Mouse (Mus musculus) retina, adult 2 months (tissue): ENCODE measurements around the gene Fancf.

Experiments used
- DNase-seq: peaks from one replicate; pipeline ENCODE4 v3.0.0-alpha.2; 2012; ENCODE audit warnings: low read depth, low spot score

Gene Fancf

GRCm38 (mm10) chr7:51862097-51862492, at the start of gene Fancf:
Fancf (minus strand) TSS chr7:51862267.
- DNase-seq = peak; percentile 91

- DNase-seq = no peak
These were observed 37.0 kb upstream of the Fancf start for GRCm38 (mm10) chr7:51899066-51899465.

- no peak for DNase-seq
These were observed 32.9 kb upstream of the Fancf start for GRCm38 (mm10) chr7:51894939-51895338.

GRCm38 (mm10) chr7:51894133-51894801, 32.2 kb upstream of the Fancf start:
- no peak for DNase-seq

- no peak for DNase-seq
These were observed 30.9 kb upstream of the Fancf start for GRCm38 (mm10) chr7:51893008-51893407.

- no peak for DNase-seq
These were observed 30.3 kb upstream of the Fancf start for GRCm38 (mm10) chr7:51892224-51892965.

- no peak for DNase-seq
These were observed 27.5 kb upstream of the Fancf start for GRCm38 (mm10) chr7:51889601-51890000.

GRCm38 (mm10) chr7:51887678-51888567, 25.9 kb upstream of the Fancf start:
- no peak for DNase-seq

GRCm38 (mm10) chr7:51885345-51885744, 23.3 kb upstream of the Fancf start:
- no peak for DNase-seq

GRCm38 (mm10) chr7:51880121-51880520, 18.1 kb upstream of the Fancf start:
- no peak for DNase-seq

- no peak for DNase-seq
These were observed 17.2 kb upstream of the Fancf start for GRCm38 (mm10) chr7:51879136-51879723.

GRCm38 (mm10) chr7:51878730-51879129, 16.7 kb upstream of the Fancf start:
- DNase-seq = no peak

GRCm38 (mm10) chr7:51876316-51876715, 14.2 kb upstream of the Fancf start:
- no peak for DNase-seq

- DNase-seq = no peak
These were observed 10.5 kb upstream of the Fancf start for GRCm38 (mm10) chr7:51872597-51872996.

- no peak for DNase-seq
These were observed 10.0 kb upstream of the Fancf start for GRCm38 (mm10) chr7:51872041-51872440.

GRCm38 (mm10) chr7:51867983-51868382, 5.9 kb upstream of the Fancf start:
- no peak for DNase-seq

- no peak for DNase-seq
These were observed 3.3 kb upstream of the Fancf start for GRCm38 (mm10) chr7:51865336-51865735.

GRCm38 (mm10) chr7:51862842-51863241, 775 bp upstream of the Fancf start:
- no peak for DNase-seq

GRCm38 (mm10) chr7:51861250-51862096, 594 bp downstream of the Fancf start, which contains the start of gene Gas2:
Gas2 (plus strand) TSS chr7:51862015.
- peak; percentile 71 for DNase-seq

GRCm38 (mm10) chr7:51851890-51852507, 10.1 kb downstream of the Fancf start:
- DNase-seq = no peak
